Mouse (Mus musculus): Measurements from ENCODE around the gene Rabgap1l. TPM values are rescaled to one million over a fixed set of nuclear protein-coding genes. Genes with fewer than 3 reads are reported as not detected.

Gene Rabgap1l
- polyA plus RNA-seq, 1 experiment from 2014 or later = 13.6 TPM

DNA sequence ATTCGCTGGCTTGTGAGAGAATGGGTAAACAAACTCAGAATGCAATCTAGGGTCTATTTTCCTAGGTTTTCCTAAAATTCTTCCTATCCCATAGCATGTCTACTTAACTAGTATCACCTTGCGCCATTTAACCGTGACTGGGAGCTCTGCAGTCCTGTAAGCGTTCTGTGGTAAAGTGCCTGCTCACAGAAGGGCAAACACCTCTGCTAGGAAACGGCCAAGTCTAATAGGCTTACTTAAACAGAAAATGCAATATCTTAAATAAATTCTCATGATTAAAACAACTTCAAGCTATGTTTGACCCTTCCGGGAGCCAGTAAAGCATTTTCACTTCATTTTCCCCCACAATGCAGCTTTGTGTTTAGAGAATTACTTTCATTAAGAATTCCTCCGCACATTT, 484.5 kb downstream of the Rabgap1l start:
- DNase-seq (ENCODE audit: low spot score) (no peak), ATAC-seq (replicated peaks; ENCODE audit: insufficient number of reproducible peaks, low FRiP score, low TSS enrichment, low read depth) (no peak)
- no peaks in the 10 kb centered on the region for H3K4me1 ChIP-seq (ENCODE audit: control insufficient read depth, insufficient read depth, low read length)
- no peaks in the 10 kb centered on the region for H3K36me3 ChIP-seq (replicated peaks; ENCODE audit: control insufficient read depth, insufficient read depth, low read depth, low read length)
- no peak overlapping the region for H3K4me3 ChIP-seq (ENCODE audit: low read depth, low read length)
- H3K9me3 ChIP-seq (replicated peaks; ENCODE audit: control insufficient read depth, low read length) = no peaks in the 10 kb centered on the region
- 60% methylated on average over 7 of the region's 7 CpGs for WGBS
- no peak overlapping the region for H3K27ac ChIP-seq (replicated peaks; ENCODE audit: low read depth, low read length)
- no peak overlapping the region for H3K4me2 ChIP-seq (ENCODE audit: low read depth, low read length)
- no peaks in the 10 kb centered on the region for H3K27me3 ChIP-seq (ENCODE audit: control insufficient read depth, insufficient read depth, low read length)
- no peak overlapping the region for H3K9ac ChIP-seq (replicated peaks; ENCODE audit: low read length)

DNA sequence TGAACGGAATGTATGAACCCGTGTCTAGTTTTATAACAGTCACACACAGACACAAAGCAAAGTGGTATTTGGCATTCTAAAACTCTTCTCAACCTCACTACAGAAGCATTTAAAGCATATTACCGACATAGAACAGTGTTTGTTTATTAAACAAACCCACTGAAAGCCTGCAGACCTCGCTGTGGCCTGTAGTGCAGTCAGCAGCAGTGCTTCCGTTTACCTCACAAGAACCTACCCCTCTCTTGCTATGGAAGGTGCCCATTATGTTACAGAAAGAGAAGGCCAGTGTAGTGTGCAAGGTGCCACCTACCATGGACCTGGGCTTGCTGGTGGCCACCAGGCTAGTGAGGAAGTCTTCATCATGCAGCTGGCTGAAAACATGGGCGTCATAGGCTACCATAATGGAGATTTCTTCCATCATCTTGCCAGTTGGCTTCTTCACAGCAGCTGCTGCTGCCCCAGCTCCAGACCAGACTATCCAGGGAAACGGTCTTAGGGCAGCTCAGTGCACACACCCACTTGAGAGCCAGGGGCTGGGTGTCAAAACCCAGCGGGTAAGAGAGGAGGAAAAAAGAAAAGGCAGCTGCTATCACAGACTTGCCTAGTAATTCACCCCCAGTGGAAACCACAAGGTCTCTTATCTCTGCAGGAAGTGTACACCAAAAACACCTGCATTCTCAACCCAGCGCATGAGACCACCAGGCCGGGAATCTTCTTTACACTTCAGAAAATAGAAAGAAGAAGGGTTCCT, 486.0 kb downstream of the Rabgap1l start:
- no peaks in the 10 kb centered on the region for H3K4me1 ChIP-seq (ENCODE audit: control insufficient read depth, insufficient read depth, low read length)
- no peak overlapping the region for H3K4me2 ChIP-seq (ENCODE audit: low read depth, low read length)
- no peak overlapping the region for H3K9ac ChIP-seq (replicated peaks; ENCODE audit: low read length)
- ATAC-seq (replicated peaks; ENCODE audit: insufficient number of reproducible peaks, low FRiP score, low TSS enrichment, low read depth) = no peak
- H3K27ac ChIP-seq (replicated peaks; ENCODE audit: low read depth, low read length) = no peak overlapping the region
- WGBS = 65% methylated on average over 10 of the region's 10 CpGs
- no peak overlapping the region for H3K4me3 ChIP-seq (ENCODE audit: low read depth, low read length)
- no peaks in the 10 kb centered on the region for H3K36me3 ChIP-seq (replicated peaks; ENCODE audit: control insufficient read depth, insufficient read depth, low read depth, low read length)
- DNase-seq (ENCODE audit: low spot score) = no peak
- H3K27me3 ChIP-seq (ENCODE audit: control insufficient read depth, insufficient read depth, low read length) = no peaks in the 10 kb centered on the region
- H3K9me3 ChIP-seq (replicated peaks; ENCODE audit: control insufficient read depth, low read length) = no peaks in the 10 kb centered on the region

DNA sequence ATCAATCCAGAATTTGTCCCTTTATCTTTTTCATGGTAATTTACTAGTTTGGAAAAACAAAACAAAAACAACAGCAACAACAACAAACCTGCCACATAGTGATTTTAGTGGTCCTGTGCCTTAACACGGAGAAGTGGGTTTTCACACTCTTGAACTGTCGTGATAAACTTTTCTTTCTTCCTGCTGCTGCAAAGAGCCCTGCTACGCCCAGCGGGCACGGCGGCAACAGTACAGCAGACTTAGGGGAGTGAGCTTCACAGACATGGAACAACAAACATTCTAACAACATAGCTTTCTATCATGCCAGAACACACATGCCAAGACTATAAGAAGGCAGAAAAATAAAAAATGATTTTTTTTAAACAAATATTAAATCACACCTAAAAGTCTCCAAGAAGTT, 486.7 kb downstream of the Rabgap1l start:
- DNase-seq (ENCODE audit: low spot score) (no peak), ATAC-seq (replicated peaks; ENCODE audit: insufficient number of reproducible peaks, low FRiP score, low TSS enrichment, low read depth) (no peak)
- Histone ChIP-seq H3K4me1 (ENCODE audit: control insufficient read depth, insufficient read depth, low read length) (no peaks in the 10 kb centered on the region), H3K4me3 (ENCODE audit: low read depth, low read length) (no peak overlapping the region), H3K36me3 (replicated peaks; ENCODE audit: control insufficient read depth, insufficient read depth, low read depth, low read length) (no peaks in the 10 kb centered on the region), H3K9ac (replicated peaks; ENCODE audit: low read length) (no peak overlapping the region), H3K27ac (replicated peaks; ENCODE audit: low read depth, low read length) (no peak overlapping the region), H3K27me3 (ENCODE audit: control insufficient read depth, insufficient read depth, low read length) (no peaks in the 10 kb centered on the region), H3K4me2 (ENCODE audit: low read depth, low read length) (no peak overlapping the region), H3K9me3 (replicated peaks; ENCODE audit: control insufficient read depth, low read length) (no peaks in the 10 kb centered on the region)
- 69% methylated on average over 6 of the region's 6 CpGs for WGBS

DNA sequence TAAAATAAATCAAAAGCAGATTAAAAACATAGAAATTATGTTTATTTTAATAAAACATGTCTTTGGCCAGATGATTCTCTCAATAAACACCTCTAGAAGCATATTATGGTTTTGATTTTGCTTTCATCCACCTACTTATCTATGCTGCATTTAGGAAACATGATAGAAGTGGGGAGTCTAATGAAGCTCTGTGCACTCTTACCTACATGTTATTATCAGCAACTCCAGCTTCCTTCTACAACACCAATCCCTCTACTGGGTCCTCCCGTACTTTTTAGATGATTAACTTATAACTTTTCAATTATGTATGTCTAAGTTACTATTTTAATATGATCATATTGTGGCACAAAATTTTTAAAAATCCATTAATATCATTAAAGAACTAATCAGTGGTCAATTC, 487.2 kb downstream of the Rabgap1l start:
- ATAC-seq (replicated peaks; ENCODE audit: insufficient number of reproducible peaks, low FRiP score, low TSS enrichment, low read depth) (no peak), DNase-seq (ENCODE audit: low spot score) (no peak)
- no peaks in the 10 kb centered on the region for H3K36me3 ChIP-seq (replicated peaks; ENCODE audit: control insufficient read depth, insufficient read depth, low read depth, low read length)
- H3K4me1 ChIP-seq (ENCODE audit: control insufficient read depth, insufficient read depth, low read length) = no peaks in the 10 kb centered on the region
- no peaks in the 10 kb centered on the region for H3K27me3 ChIP-seq (ENCODE audit: control insufficient read depth, insufficient read depth, low read length)
- H3K4me3 ChIP-seq (ENCODE audit: low read depth, low read length) = no peak overlapping the region
- H3K27ac ChIP-seq (replicated peaks; ENCODE audit: low read depth, low read length) = no peak overlapping the region
- H3K9ac ChIP-seq (replicated peaks; ENCODE audit: low read length) = no peak overlapping the region
- no peaks in the 10 kb centered on the region for H3K9me3 ChIP-seq (replicated peaks; ENCODE audit: control insufficient read depth, low read length)
- WGBS = 93% methylated on average over 1 of the region's 1 CpGs
- H3K4me2 ChIP-seq (ENCODE audit: low read depth, low read length) = no peak overlapping the region

DNA sequence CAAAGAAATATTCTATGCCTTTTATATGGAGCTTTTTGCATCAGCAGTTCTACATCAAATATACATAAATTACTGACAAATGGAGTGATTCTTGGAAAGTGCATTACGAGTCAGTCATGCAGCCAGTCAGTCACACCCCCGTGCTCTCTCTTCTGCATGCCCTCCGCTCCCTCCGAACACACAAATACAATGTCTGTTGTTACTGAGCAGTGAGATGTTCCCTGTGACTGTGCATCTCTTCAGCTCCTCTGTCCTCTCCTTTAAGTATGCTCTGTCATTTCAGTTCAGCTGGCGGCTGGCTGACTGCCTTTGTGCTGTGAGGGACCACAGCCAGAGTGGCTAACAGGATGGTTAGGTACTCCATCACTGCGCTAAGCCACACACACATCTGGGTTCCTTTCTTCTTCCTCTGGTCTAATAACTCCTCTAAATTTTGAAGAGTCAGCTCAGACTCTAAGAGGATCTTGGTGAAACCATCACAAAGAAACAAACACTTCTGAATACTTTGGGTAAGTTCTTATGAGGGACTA, 488.0 kb downstream of the Rabgap1l start:
- Histone ChIP-seq H3K4me1 (ENCODE audit: control insufficient read depth, insufficient read depth, low read length) (no peaks in the 10 kb centered on the region), H3K36me3 (replicated peaks; ENCODE audit: control insufficient read depth, insufficient read depth, low read depth, low read length) (no peaks in the 10 kb centered on the region), H3K9ac (replicated peaks; ENCODE audit: low read length) (no peak overlapping the region), H3K4me2 (ENCODE audit: low read depth, low read length) (no peak overlapping the region), H3K27me3 (ENCODE audit: control insufficient read depth, insufficient read depth, low read length) (no peaks in the 10 kb centered on the region), H3K4me3 (ENCODE audit: low read depth, low read length) (no peak overlapping the region), H3K27ac (replicated peaks; ENCODE audit: low read depth, low read length) (no peak overlapping the region), H3K9me3 (replicated peaks; ENCODE audit: control insufficient read depth, low read length) (no peaks in the 10 kb centered on the region)
- WGBS = 76% methylated on average over 6 of the region's 6 CpGs
- DNase-seq (ENCODE audit: low spot score) (no peak), ATAC-seq (replicated peaks; ENCODE audit: insufficient number of reproducible peaks, low FRiP score, low TSS enrichment, low read depth) (no peak)

DNA sequence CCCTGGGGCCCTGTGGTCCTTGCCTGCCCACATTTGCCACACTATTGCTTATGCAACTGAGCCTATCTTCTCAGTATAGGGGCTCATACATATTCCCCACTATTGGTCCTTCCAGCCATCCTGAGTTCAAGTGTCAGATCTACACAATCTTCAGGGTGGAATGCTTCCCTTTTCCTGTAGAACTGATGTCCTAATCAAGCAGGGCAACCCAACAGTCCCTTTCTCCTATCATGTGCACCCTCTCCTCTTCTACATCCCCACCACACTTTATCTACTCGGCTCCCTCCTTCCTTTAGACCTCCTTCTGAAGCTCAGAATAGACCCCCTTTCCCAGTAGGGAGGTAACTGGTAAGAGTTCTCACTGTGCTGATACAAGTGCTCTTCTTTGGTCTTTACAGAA, 490.7 kb downstream of the Rabgap1l start:
- Histone ChIP-seq H3K9ac (replicated peaks; ENCODE audit: low read length) (no peak overlapping the region), H3K9me3 (replicated peaks; ENCODE audit: control insufficient read depth, low read length) (no peaks in the 10 kb centered on the region), H3K36me3 (replicated peaks; ENCODE audit: control insufficient read depth, insufficient read depth, low read depth, low read length) (no peaks in the 10 kb centered on the region), H3K4me1 (ENCODE audit: control insufficient read depth, insufficient read depth, low read length) (no peaks in the 10 kb centered on the region), H3K4me3 (ENCODE audit: low read depth, low read length) (no peak overlapping the region), H3K27ac (replicated peaks; ENCODE audit: low read depth, low read length) (no peak overlapping the region), H3K27me3 (ENCODE audit: control insufficient read depth, insufficient read depth, low read length) (no peaks in the 10 kb centered on the region), H3K4me2 (ENCODE audit: low read depth, low read length) (no peak overlapping the region)
- no peak for DNase-seq (ENCODE audit: low spot score)
- 76% methylated on average over 1 of the region's 1 CpGs for WGBS
- no peak for ATAC-seq (replicated peaks; ENCODE audit: insufficient number of reproducible peaks, low FRiP score, low TSS enrichment, low read depth)

DNA sequence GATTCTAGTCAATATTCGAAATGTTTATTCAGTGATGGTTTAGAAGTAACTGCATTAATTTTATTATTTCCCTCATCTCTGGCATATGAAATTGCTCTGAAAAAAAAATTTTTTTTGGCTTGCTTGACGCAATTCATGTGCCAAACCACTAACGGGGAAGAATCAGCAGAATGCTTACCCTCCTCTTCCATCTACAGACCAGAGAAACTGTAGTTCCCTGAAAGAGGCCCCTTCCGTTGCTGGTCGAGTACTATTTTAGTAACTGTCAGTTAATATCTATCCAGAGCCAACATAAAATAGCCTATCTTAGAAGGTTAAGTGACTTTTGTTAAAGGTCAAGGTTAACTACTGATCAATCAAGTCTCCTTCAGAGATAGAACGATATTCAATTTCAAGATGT, 491.9 kb downstream of the Rabgap1l start:
- H3K27me3 ChIP-seq (ENCODE audit: control insufficient read depth, insufficient read depth, low read length) = no peaks in the 10 kb centered on the region
- H3K4me2 ChIP-seq (ENCODE audit: low read depth, low read length) = no peak overlapping the region
- ATAC-seq (replicated peaks; ENCODE audit: insufficient number of reproducible peaks, low FRiP score, low TSS enrichment, low read depth) (no peak), DNase-seq (ENCODE audit: low spot score) (no peak)
- no peak overlapping the region for H3K27ac ChIP-seq (replicated peaks; ENCODE audit: low read depth, low read length)
- H3K9me3 ChIP-seq (replicated peaks; ENCODE audit: control insufficient read depth, low read length) = no peaks in the 10 kb centered on the region
- H3K4me1 ChIP-seq (ENCODE audit: control insufficient read depth, insufficient read depth, low read length) = no peaks in the 10 kb centered on the region
- 84% methylated on average over 6 of the region's 6 CpGs for WGBS
- no peak overlapping the region for H3K4me3 ChIP-seq (ENCODE audit: low read depth, low read length)
- no peak overlapping the region for H3K9ac ChIP-seq (replicated peaks; ENCODE audit: low read length)
- H3K36me3 ChIP-seq (replicated peaks; ENCODE audit: control insufficient read depth, insufficient read depth, low read depth, low read length) = no peaks in the 10 kb centered on the region

DNA sequence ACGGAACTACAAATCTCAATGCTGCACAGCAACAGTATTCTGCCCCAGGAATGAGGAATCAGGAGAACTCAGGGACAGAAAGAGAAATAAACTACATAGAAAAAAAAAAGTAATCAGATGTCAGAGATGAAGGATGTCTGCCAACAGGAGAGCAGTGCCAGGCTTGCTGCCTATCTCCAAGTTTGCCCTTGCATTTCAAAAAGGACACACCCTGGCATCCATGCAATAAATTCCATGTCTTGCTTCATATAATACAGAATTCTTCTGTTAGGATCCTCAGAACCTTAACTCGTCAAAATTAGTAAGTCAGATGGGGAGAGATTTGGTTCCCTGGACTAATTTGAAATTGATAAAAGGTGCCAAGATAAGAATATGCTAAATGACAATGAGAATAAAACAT, 492.3 kb downstream of the Rabgap1l start:
- Histone ChIP-seq H3K9me3 (replicated peaks; ENCODE audit: control insufficient read depth, low read length) (no peaks in the 10 kb centered on the region), H3K4me3 (ENCODE audit: low read depth, low read length) (no peak overlapping the region), H3K4me1 (ENCODE audit: control insufficient read depth, insufficient read depth, low read length) (no peaks in the 10 kb centered on the region), H3K9ac (replicated peaks; ENCODE audit: low read length) (no peak overlapping the region), H3K27ac (replicated peaks; ENCODE audit: low read depth, low read length) (no peak overlapping the region), H3K36me3 (replicated peaks; ENCODE audit: control insufficient read depth, insufficient read depth, low read depth, low read length) (no peaks in the 10 kb centered on the region), H3K27me3 (ENCODE audit: control insufficient read depth, insufficient read depth, low read length) (no peaks in the 10 kb centered on the region), H3K4me2 (ENCODE audit: low read depth, low read length) (no peak overlapping the region)
- ATAC-seq (replicated peaks; ENCODE audit: insufficient number of reproducible peaks, low FRiP score, low TSS enrichment, low read depth) (no peak), DNase-seq (ENCODE audit: low spot score) (no peak)
- WGBS = 92% methylated on average over 2 of the region's 2 CpGs
